Comparison of ENCODE assay signal across 8 mouse cellular contexts in the genomic region with DNA sequence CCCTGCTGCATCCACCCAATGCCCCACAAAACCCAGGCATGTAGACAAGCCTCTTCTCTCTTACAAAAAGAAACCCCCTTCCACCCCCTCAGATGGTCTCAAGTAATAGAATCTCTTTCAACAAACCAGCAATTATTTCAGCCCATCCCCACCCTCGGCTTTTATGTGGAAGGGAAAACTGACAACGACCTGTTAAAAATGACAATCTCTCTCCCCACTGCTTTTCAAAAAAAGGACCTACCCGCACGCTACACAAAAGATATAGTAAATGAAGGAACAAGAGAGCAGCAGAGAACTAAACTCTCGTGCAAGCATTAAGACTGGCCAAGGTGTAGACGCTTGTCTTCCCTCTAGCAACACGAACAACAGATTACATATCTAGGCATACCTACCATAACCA.
DNase-seq lines count a peak whose midpoint lies in the region; ATAC-seq and TF ChIP-seq lines count a peak whose summit lies in the region.

No protein-coding gene starts in this region.

- no peak for TF ChIP-seq CTCF in cortical plate, adult 2 months (IDR thresholded peaks at IDR 0.05; ENCODE audit: extremely low read depth, insufficient read depth, low read length)

- H3K4me3 ChIP-seq in heart, embryonic 15.5 days, result peak overlapping the region; percentile 18; the same call in 1 of the 2 replicates
- H3K4me3 ChIP-seq in cortical plate, adult 2 months (ENCODE audit: insufficient read depth, low read length), result peak overlapping the region; percentile 58
- peak overlapping the region; percentile 49 for H3K4me3 ChIP-seq in hindbrain, embryonic 11.5 days (ENCODE audit: low read depth, low read length)
- H3K4me3 ChIP-seq in midbrain, embryonic 11.5 days (ENCODE audit: low read depth, low read length), result peak overlapping the region; percentile 43

- H3K9ac ChIP-seq in heart, embryonic 15.5 days, result no peak overlapping the region
- H3K9ac ChIP-seq in hindbrain, embryonic 11.5 days (ENCODE audit: low read depth, low read length), result peak overlapping the region; percentile 91
- H3K9ac ChIP-seq in midbrain, embryonic 11.5 days (ENCODE audit: low read length), result peak overlapping the region; percentile 73

- no peaks in the 10 kb centered on the region for H3K9me3 ChIP-seq in heart, embryonic 15.5 days (replicated peaks)
- H3K9me3 ChIP-seq in hindbrain, embryonic 11.5 days (ENCODE audit: control insufficient read depth, low read length), result no peaks in the 10 kb centered on the region
- no peaks in the 10 kb centered on the region for H3K9me3 ChIP-seq in midbrain, embryonic 11.5 days (ENCODE audit: control insufficient read depth, low read length)

- no peak for DNase-seq in heart, adult 18-20 months
- DNase-seq in hindbrain, embryonic 11.5 days (ENCODE audit: low spot score), result no peak
- DNase-seq in midbrain, embryonic 11.5 days (ENCODE audit: low spot score, missing footprints), result no peak
- no peak for DNase-seq in urinary bladder, postnatal 4 days (ENCODE audit: low spot score in 2 of 2)
- DNase-seq in layer of hippocampus, adult 11-12 months (ENCODE audit: low spot score), result no peak

- H3K4me2 ChIP-seq in heart, embryonic 15.5 days, result peak overlapping the region; percentile 52
- H3K4me2 ChIP-seq in hindbrain, embryonic 11.5 days (replicated peaks; ENCODE audit: low read depth, low read length), result peak overlapping the region; percentile 60
- peak overlapping the region; percentile 48 for H3K4me2 ChIP-seq in midbrain, embryonic 11.5 days

- H3K27ac ChIP-seq in heart, embryonic 15.5 days, result no peak overlapping the region
- H3K27ac ChIP-seq in cortical plate, adult 2 months (ENCODE audit: insufficient read depth, low read length), result peak overlapping the region; percentile 65
- H3K27ac ChIP-seq in hindbrain, embryonic 11.5 days (ENCODE audit: low read depth, low read length), result peak overlapping the region; percentile 94
- peak overlapping the region; percentile 89 for H3K27ac ChIP-seq in midbrain, embryonic 11.5 days (ENCODE audit: low read depth, low read length)

- no peak for ATAC-seq in heart, embryonic 15.5 days (replicated peaks; ENCODE audit: insufficient number of reproducible peaks, insufficient read depth, low FRiP score, low read depth)
- no peak for ATAC-seq in hindbrain, embryonic 11.5 days (ENCODE audit: low FRiP score)
- ATAC-seq in midbrain, embryonic 11.5 days (ENCODE audit: low FRiP score), result no peak
- no peak for ATAC-seq in cerebellum, adult (ENCODE audit: insufficient number of reproducible peaks, low FRiP score, low TSS enrichment)

- peaks cover 9% of the 10 kb centered on the region for H3K4me1 ChIP-seq in heart, embryonic 15.5 days (replicated peaks)
- H3K4me1 ChIP-seq in cortical plate, adult 2 months (ENCODE audit: control insufficient read depth, insufficient read depth, low read length), result no peaks in the 10 kb centered on the region
- H3K4me1 ChIP-seq in hindbrain, embryonic 11.5 days (replicated peaks; ENCODE audit: control insufficient read depth, insufficient read depth, low read length), result no peaks in the 10 kb centered on the region
- H3K4me1 ChIP-seq in midbrain, embryonic 11.5 days (ENCODE audit: control insufficient read depth, insufficient read depth, low read length), result peaks cover 25% of the 10 kb centered on the region

- H3K36me3 ChIP-seq in heart, embryonic 15.5 days, result no peaks in the 10 kb centered on the region
- no peaks in the 10 kb centered on the region for H3K36me3 ChIP-seq in hindbrain, embryonic 11.5 days (ENCODE audit: control insufficient read depth, insufficient read depth, low read length)
- H3K36me3 ChIP-seq in midbrain, embryonic 11.5 days (ENCODE audit: control insufficient read depth, insufficient read depth, low read length), result no peaks in the 10 kb centered on the region

- TF ChIP-seq POLR2A in cortical plate, adult 2 months (IDR thresholded peaks at IDR 0.05; ENCODE audit: extremely low read depth, insufficient read depth, low read length), result no peak

- 60% methylated on average over 7 of the region's 7 CpGs for WGBS in heart, embryonic 15.5 days
- WGBS in hindbrain, embryonic 11.5 days, result 31% methylated on average over 7 of the region's 7 CpGs
- 40% methylated on average over 7 of the region's 7 CpGs for WGBS in midbrain, embryonic 11.5 days

- no peaks in the 10 kb centered on the region for H3K27me3 ChIP-seq in heart, embryonic 15.5 days
- no peaks in the 10 kb centered on the region for H3K27me3 ChIP-seq in hindbrain, embryonic 11.5 days (ENCODE audit: control insufficient read depth, insufficient read depth, low read length)
- H3K27me3 ChIP-seq in midbrain, embryonic 11.5 days (ENCODE audit: control insufficient read depth, insufficient read depth, low read length), result peaks cover 10% of the 10 kb centered on the region
